Mouse (Mus musculus) spleen, adult 2 months (tissue): Measurements from ENCODE around the gene Spem2.

Experiments
- CTCF ChIP-seq: fragments of 200-500 bp; IDR thresholded peaks from 2 replicates; pipeline ENCODE4 v1.5.1; 2011; ENCODE audit warnings: mild to moderate bottlenecking, inconsistent platforms; ENCODE audit not compliant: insufficient read depth, insufficient read length, insufficient replicate concordance; ENCODE audit errors: extremely low read depth
- POLR2A ChIP-seq: fragments of 200-500 bp; IDR thresholded peaks from 2 replicates; pipeline ENCODE4 v1.6.1; 2011; ENCODE audit warnings: low read depth, low read length, inconsistent platforms

DNA sequence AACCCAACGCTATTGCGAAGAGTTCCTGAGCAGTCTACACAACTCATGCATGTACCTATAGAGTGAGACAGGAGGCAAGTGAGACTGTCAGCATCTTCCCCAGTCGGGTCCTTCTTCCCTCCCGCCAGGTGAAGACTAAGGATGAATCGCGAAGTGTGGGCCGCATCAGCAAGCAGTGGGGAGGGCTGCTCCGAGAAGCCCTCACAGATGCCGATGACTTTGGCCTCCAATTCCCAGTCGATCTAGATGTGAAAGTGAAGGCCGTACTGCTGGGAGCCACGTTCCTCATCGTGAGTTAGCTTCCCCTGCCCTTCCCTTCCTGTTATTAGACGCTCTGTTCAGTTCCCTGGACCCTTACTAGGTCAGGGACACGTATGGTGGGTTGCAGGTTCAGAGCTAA lies 31.6 kb upstream of the Spem2 start:
- TF ChIP-seq CTCF = no peak
- TF ChIP-seq POLR2A = no peak
